Comparison of ENCODE assay signal across 8 mouse cellular contexts in the genomic region with DNA sequence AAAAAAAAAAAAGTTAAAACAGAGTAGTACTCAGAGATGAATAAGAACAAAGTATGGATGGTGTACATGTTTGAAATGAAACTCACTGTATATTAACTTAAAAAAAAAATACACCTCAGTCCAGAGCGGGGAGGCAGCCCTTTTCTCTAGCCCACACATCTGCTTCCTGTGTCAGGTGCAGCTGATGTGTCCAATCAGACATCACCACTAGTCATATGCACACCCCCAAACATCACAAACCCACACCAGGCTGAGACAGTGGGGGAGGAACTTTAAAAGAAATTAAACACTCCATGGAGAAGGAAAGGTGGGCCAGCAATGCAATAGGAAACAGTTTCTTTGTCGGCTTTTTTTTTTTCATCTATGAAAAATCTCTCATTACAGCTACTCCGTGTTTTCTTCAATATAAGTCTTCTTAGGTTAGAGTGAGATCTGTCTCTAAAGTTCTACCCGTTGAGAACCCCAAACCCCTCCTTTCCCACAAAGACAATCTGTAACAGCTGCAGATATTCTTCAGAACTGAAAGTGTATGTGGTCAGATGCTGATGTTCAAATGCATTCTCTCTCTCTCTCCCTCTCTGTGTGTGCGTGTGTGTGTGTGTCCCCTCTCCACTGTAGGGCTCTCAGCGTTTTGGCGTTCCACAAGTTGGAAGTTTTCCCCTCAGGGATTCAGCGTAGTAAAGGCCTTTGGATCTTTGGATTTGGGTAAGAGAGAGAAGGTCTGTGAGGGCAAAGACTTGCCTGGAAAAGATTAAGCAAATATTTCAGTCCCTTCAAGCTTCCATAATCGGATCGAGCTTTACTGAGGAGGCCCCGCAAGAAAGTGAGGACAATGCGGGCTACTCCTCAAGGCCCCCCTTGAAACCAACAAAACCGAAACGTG. TPM values are rescaled to one million over a fixed set of nuclear protein-coding genes. Genes with fewer than 3 reads are reported as not detected.
DNase-seq lines count a peak whose midpoint lies in the region; ATAC-seq and TF ChIP-seq lines count a peak whose summit lies in the region.

No protein-coding gene starts in this region.

- H3K4me2 ChIP-seq in liver, embryonic 11.5 days: peak overlapping the region; percentile 86
- H3K4me2 ChIP-seq in stomach, embryonic 14.5 days (replicated peaks; ENCODE audit: low read depth, low read length): peak overlapping the region; percentile 63

- peaks cover 20% of the 10 kb centered on the region for H3K4me1 ChIP-seq in forebrain, embryonic 10.5 days
- 0 out of 2 replicates have a peak, but pooled peaks cover 2% of the 10 kb centered on the region for H3K4me1 ChIP-seq in liver, embryonic 11.5 days (replicated peaks; ENCODE audit: control insufficient read depth, insufficient read depth, low read length)
- peaks cover 8% of the 10 kb centered on the region for H3K4me1 ChIP-seq in stomach, embryonic 14.5 days (ENCODE audit: control insufficient read depth, insufficient read depth, low read length)

- no peak for TF ChIP-seq CTCF in gastrocnemius, adult 2 months (IDR thresholded peaks at IDR 0.05)

- ATAC-seq in liver, embryonic 11.5 days (replicated peaks; ENCODE audit: low FRiP score): peak; percentile 16; the same call in 1 of the 2 replicates
- ATAC-seq in stomach, embryonic 14.5 days (ENCODE audit: insufficient number of reproducible peaks, insufficient read depth, low FRiP score, low read depth): no peak

- 21% methylated on average over 14 of the region's 14 CpGs for WGBS in forebrain, embryonic 10.5 days
- WGBS in liver, embryonic 11.5 days: 20% methylated on average over 14 of the region's 14 CpGs
- WGBS in stomach, embryonic 14.5 days: 16% methylated on average over 14 of the region's 14 CpGs

- H3K9me3 ChIP-seq in forebrain, embryonic 10.5 days: no peaks in the 10 kb centered on the region
- H3K9me3 ChIP-seq in liver, embryonic 11.5 days (ENCODE audit: control insufficient read depth, low read length): no peaks in the 10 kb centered on the region
- no peaks in the 10 kb centered on the region for H3K9me3 ChIP-seq in stomach, embryonic 14.5 days (ENCODE audit: control insufficient read depth, low read depth, low read length)

- no peaks in the 10 kb centered on the region for H3K27me3 ChIP-seq in forebrain, embryonic 10.5 days (ENCODE audit: poor library complexity, severe bottlenecking)
- H3K27me3 ChIP-seq in liver, embryonic 11.5 days (replicated peaks; ENCODE audit: control insufficient read depth, insufficient read depth, low read length): no peaks in the 10 kb centered on the region
- no peaks in the 10 kb centered on the region for H3K27me3 ChIP-seq in stomach, embryonic 14.5 days (ENCODE audit: control insufficient read depth, insufficient read depth, low read length)

- intact Hi-C loops in gastrocnemius, adult 2 months (cut with DNase I): no loop called here
- intact Hi-C loops in gastrocnemius, postnatal 36 days (cut with DNase I): no loop called here

- peak overlapping the region; percentile 75 for H3K4me3 ChIP-seq in gastrocnemius, adult 2 months
- H3K4me3 ChIP-seq in forebrain, embryonic 10.5 days: peak overlapping the region; percentile 70
- H3K4me3 ChIP-seq in liver, embryonic 11.5 days (ENCODE audit: low read depth, low read length): peak overlapping the region; percentile 69
- H3K4me3 ChIP-seq in stomach, embryonic 14.5 days (ENCODE audit: low read depth, low read length): peak overlapping the region; percentile 69

- peaks cover 7% of the 10 kb centered on the region; the same call in 1 of the 2 replicates for H3K36me3 ChIP-seq in forebrain, embryonic 10.5 days (replicated peaks)
- no peaks in the 10 kb centered on the region for H3K36me3 ChIP-seq in liver, embryonic 11.5 days (ENCODE audit: control insufficient read depth, insufficient read depth, low read length)
- H3K36me3 ChIP-seq in stomach, embryonic 14.5 days (ENCODE audit: control insufficient read depth, insufficient read depth, low read length): peaks cover 13% of the 10 kb centered on the region; the same call in 1 of the 2 replicates

- peak overlapping the region; percentile 69 for H3K9ac ChIP-seq in liver, embryonic 11.5 days (ENCODE audit: low read depth, low read length)
- peak overlapping the region; percentile 51 for H3K9ac ChIP-seq in stomach, embryonic 14.5 days (replicated peaks; ENCODE audit: low read depth, low read length)

- peak overlapping the region; percentile 94 for H3K27ac ChIP-seq in gastrocnemius, adult 2 months
- H3K27ac ChIP-seq in forebrain, embryonic 10.5 days: peak overlapping the region; percentile 76
- no peak overlapping the region for H3K27ac ChIP-seq in liver, embryonic 11.5 days (ENCODE audit: low read depth, low read length)
- no peak overlapping the region for H3K27ac ChIP-seq in stomach, embryonic 14.5 days (ENCODE audit: low read length)

- no peak for DNase-seq in gastrocnemius, adult 2 months
- DNase-seq in gastrocnemius, postnatal 36 days: no peak
- peak; percentile 59 for DNase-seq in CD4-positive helper T cell, adult 2 months (ENCODE audit: low read depth, low spot score)
- no peak for DNase-seq in forebrain, embryonic 10.5 days (ENCODE audit: extremely low spot score, low spot score)
- no peak for DNase-seq in liver, embryonic 11.5 days (ENCODE audit: low spot score)
- no peak for DNase-seq in embryo, embryonic 9.5 days (ENCODE audit: extremely low spot score)
- DNase-seq in kidney, postnatal 25 days: no peak

RNA-seq across cellular contexts. Expression of a gene that starts 0.7 kb away (rescaled TPM):
- 10 to 100 TPM; 67.7 to 70.2 TPM for total RNA-seq in gastrocnemius, adult 2 months (2021)
- total RNA-seq in gastrocnemius, postnatal 36 days (2021): 10 to 100 TPM; 57.9 to 72.7 TPM
- polyA plus RNA-seq in forebrain, embryonic 10.5 days (2016; fragmentation: Nextera tagmentation; extraction: Ambion mirVana): 21.9 and 24.0 TPM in 2 replicates
- polyA plus RNA-seq in liver, embryonic 11.5 days (2014; fragmentation: Nextera tagmentation; extraction: Ambion mirVana): 15.0 and 16.2 TPM in 2 replicates
- 31.9 and 34.4 TPM in 2 replicates for polyA plus RNA-seq in stomach, embryonic 14.5 days (2014; fragmentation: Nextera tagmentation; extraction: Ambion mirVana)

RNA-seq across cellular contexts. Expression of a gene that starts 49.1 kb away (rescaled TPM):
- total RNA-seq in gastrocnemius, adult 2 months (2021): 10 to 100 TPM; 25.6 to 33.1 TPM
- total RNA-seq in gastrocnemius, postnatal 36 days (2021): 10 to 100 TPM; 12.7 to 29.6 TPM
- 65.1 and 69.2 TPM in 2 replicates for polyA plus RNA-seq in forebrain, embryonic 10.5 days (2016; fragmentation: Nextera tagmentation; extraction: Ambion mirVana)
- polyA plus RNA-seq in liver, embryonic 11.5 days (2014; fragmentation: Nextera tagmentation; extraction: Ambion mirVana): 60.2 and 74.2 TPM in 2 replicates
- polyA plus RNA-seq in stomach, embryonic 14.5 days (2014; fragmentation: Nextera tagmentation; extraction: Ambion mirVana): 86.0 and 99.3 TPM in 2 replicates

Comparison
In these comparisons a context has a peak if more than half of its experiments do, and no peak if none do; other contexts are left out.
1. H3K27ac ChIP-seq: peak in gastrocnemius, adult 2 months (single experiment) and forebrain, embryonic 10.5 days (single experiment); none in liver, embryonic 11.5 days (single experiment) and stomach, embryonic 14.5 days (single experiment).
2. Peak in every context shown above with its lines, with median percentiles within 50 percentile points of each other: H3K4me3 ChIP-seq.